Mouse (Mus musculus): ENCODE data around the gene Lrrc74a.

DNA sequence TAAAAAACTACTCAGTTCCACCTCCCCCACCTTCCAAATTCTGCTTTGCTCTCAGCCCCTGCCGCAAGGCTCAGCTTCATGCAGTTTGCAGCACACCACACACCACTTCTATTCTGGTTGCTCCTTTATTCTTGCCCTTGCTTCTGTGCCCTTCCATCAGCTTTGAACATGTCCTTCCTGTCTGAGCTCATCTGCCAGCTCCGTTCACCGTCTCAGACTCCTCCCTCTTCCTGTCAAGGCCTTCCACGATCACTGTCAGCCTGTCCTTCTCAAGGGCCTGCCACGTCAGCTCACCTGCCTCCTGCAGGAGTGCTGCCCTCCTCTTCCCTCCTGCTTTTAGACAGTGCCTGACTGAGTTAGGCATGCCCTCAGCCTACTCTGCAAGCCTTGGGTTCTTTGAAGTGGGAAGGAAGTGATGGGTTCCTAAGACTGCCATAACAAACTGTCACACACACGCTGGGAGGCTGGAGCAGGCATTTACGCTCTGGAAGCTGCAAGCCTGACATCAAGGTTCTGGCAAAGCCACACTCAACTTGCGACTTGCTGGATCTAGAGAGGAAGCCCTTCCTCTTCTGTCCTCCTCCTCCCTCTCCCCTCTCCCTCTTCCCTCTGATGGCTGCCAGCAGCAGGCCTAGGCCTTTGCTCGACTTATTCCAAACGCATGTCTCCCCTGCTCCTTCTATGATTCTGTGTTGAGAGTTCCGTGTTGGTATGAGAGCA lies 76.7 kb downstream of the Lrrc74a start:
- TF ChIP-seq CTCF (IDR thresholded peaks at IDR 0.05; ENCODE audit: low read depth) = no peak
- TF ChIP-seq EP300 (optimal IDR thresholded peaks at IDR 0.05) = no peak

All from stomach, postnatal 0 days (tissue).